Mouse (Mus musculus): ENCODE results near the gene Scnn1a. TPM values are rescaled to one million over a fixed set of nuclear protein-coding genes. Genes with fewer than 3 reads are reported as not detected.
A peak's percentile ranks its signal among the peaks of the same experiment; 100 is the strongest.

The Scnn1a gene
- polyA plus RNA-seq, 1 experiment from 2014 or later = 1.1 TPM

GRCm38 (mm10) chr6:125313546-125314230 is 6.8 kb upstream of the Scnn1a start, which contains the start of gene Ltbr:
TSS of gene Ltbr (minus strand) at chr6:125313885.
- under 1% methylated on average over 37 of the region's 46 CpGs for WGBS (ENCODE audit: insufficient replicate concordance)

GRCm38 (mm10) chr6:125314231-125314563 is 6.3 kb upstream of the Scnn1a start:
- Histone ChIP-seq H3K27me3 (ENCODE audit: insufficient read depth, low read length) (no peaks in the 10 kb centered on the region), H3K36me3 (replicated peaks; ENCODE audit: insufficient read depth, low read length) (peaks cover 6% of the 10 kb centered on the region; the same call in 1 of the 2 replicates), H3K27ac (ENCODE audit: low read depth) (peak overlapping the region; percentile 58), H3K9ac (replicated peaks) (peak overlapping the region; percentile 88), H3K9me3 (ENCODE audit: low read length) (no peaks in the 10 kb centered on the region), H3K4me3 (ENCODE audit: low read depth, low read length) (peak overlapping the region; percentile 68), H3K4me2 (ENCODE audit: low read depth, low read length) (peak overlapping the region; percentile 81), H3K4me1 (ENCODE audit: insufficient read depth) (peaks cover 14% of the 10 kb centered on the region)
- DNase-seq (no peak), ATAC-seq (no peak)
- 50% methylated on average over 7 of the region's 7 CpGs for WGBS (ENCODE audit: insufficient replicate concordance)
- TF ChIP-seq EP300 (IDR thresholded peaks at IDR 0.05; ENCODE audit: low read depth) (no peak), CTCF (IDR thresholded peaks at IDR 0.05; ENCODE audit: low read depth) (no peak)

More at GRCm38 (mm10) chr6:125313546-125314230, 6.8 kb upstream of the Scnn1a start, which contains the start of gene Ltbr:
- Histone ChIP-seq H3K4me3 (ENCODE audit: low read depth, low read length) (peak within 1 kb of the TSS; percentile 68), H3K27ac (ENCODE audit: low read depth) (peak within 1 kb of the TSS; percentile 88), H3K27me3 (ENCODE audit: insufficient read depth, low read length) (no peaks in the 10 kb centered on the region), H3K36me3 (replicated peaks; ENCODE audit: insufficient read depth, low read length) (peaks cover 8% of the 10 kb centered on the region; the same call in 1 of the 2 replicates), H3K4me2 (ENCODE audit: low read depth, low read length) (peak within 1 kb of the TSS; percentile 81), H3K4me1 (ENCODE audit: insufficient read depth) (peaks cover 16% of the 10 kb centered on the region), H3K9ac (replicated peaks) (peak within 1 kb of the TSS; percentile 88), H3K9me3 (ENCODE audit: low read length) (no peaks in the 10 kb centered on the region)
- DNase-seq (peak; percentile 94), ATAC-seq (peak; percentile 92)
- TF ChIP-seq EP300 (IDR thresholded peaks at IDR 0.05; ENCODE audit: low read depth) (no peak), CTCF (IDR thresholded peaks at IDR 0.05; ENCODE audit: low read depth) (no peak)

- TF ChIP-seq EP300 (IDR thresholded peaks at IDR 0.05; ENCODE audit: low read depth) (no peak), CTCF (IDR thresholded peaks at IDR 0.05; ENCODE audit: low read depth) (no peak)
- Histone ChIP-seq H3K27ac (ENCODE audit: low read depth) (no peak overlapping the region), H3K4me3 (ENCODE audit: low read depth, low read length) (no peak overlapping the region), H3K4me2 (ENCODE audit: low read depth, low read length) (no peak overlapping the region), H3K9me3 (ENCODE audit: low read length) (no peaks in the 10 kb centered on the region), H3K4me1 (ENCODE audit: insufficient read depth) (peaks cover 14% of the 10 kb centered on the region), H3K9ac (replicated peaks) (no peak overlapping the region), H3K27me3 (ENCODE audit: insufficient read depth, low read length) (no peaks in the 10 kb centered on the region), H3K36me3 (replicated peaks; ENCODE audit: insufficient read depth, low read length) (peaks cover 3% of the 10 kb centered on the region; the same call in 1 of the 2 replicates)
- DNase-seq (no peak), ATAC-seq (no peak)
- 59% methylated on average over 6 of the region's 6 CpGs for WGBS (ENCODE audit: insufficient replicate concordance)
Measured at GRCm38 (mm10) chr6:125314746-125315145, 5.7 kb upstream of the Scnn1a start.

DNA sequence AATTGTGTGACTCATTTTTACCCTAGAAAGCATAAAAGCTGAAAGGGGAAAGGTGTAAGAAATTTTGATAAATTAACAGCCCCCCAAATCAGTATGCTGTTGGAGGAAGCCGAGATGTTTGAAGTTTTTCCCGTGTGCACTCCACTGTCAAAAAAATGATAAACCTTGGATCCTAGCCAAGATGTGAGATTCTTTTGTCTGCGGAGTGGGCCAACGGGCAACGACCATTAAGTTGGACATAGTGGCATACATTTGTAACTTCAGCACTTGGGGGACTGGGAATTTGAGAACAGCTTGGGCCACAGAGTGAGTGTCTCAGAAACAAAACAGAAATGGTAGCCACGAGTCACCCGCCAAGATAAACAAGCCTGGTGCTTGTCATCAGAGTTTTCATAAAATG is 3.4 kb upstream of the Scnn1a start:
- no peak for DNase-seq
- H3K9me3 ChIP-seq (ENCODE audit: low read length) = no peaks in the 10 kb centered on the region
- no peak overlapping the region for H3K4me3 ChIP-seq (ENCODE audit: low read depth, low read length)
- H3K9ac ChIP-seq (replicated peaks) = no peak overlapping the region
- TF ChIP-seq CTCF (IDR thresholded peaks at IDR 0.05; ENCODE audit: low read depth) (no peak), EP300 (IDR thresholded peaks at IDR 0.05; ENCODE audit: low read depth) (no peak)
- no peak overlapping the region for H3K27ac ChIP-seq (ENCODE audit: low read depth)
- H3K4me2 ChIP-seq (ENCODE audit: low read depth, low read length) = no peak overlapping the region
- H3K36me3 ChIP-seq (replicated peaks; ENCODE audit: insufficient read depth, low read length) = no peaks in the 10 kb centered on the region
- 70% methylated on average over 7 of the region's 7 CpGs for WGBS (ENCODE audit: insufficient replicate concordance)
- peaks cover 15% of the 10 kb centered on the region for H3K4me1 ChIP-seq (ENCODE audit: insufficient read depth)
- peaks cover 16% of the 10 kb centered on the region for H3K27me3 ChIP-seq (ENCODE audit: insufficient read depth, low read length)
- ATAC-seq = no peak

- WGBS (ENCODE audit: insufficient replicate concordance) = 67% methylated on average over 15 of the region's 15 CpGs
- ATAC-seq (peak; percentile 34), DNase-seq (no peak)
- Histone ChIP-seq H3K9ac (replicated peaks) (no peak overlapping the region), H3K4me2 (ENCODE audit: low read depth, low read length) (no peak overlapping the region), H3K27ac (ENCODE audit: low read depth) (no peak overlapping the region), H3K4me1 (ENCODE audit: insufficient read depth) (peaks cover 9% of the 10 kb centered on the region), H3K9me3 (ENCODE audit: low read length) (no peaks in the 10 kb centered on the region), H3K36me3 (replicated peaks; ENCODE audit: insufficient read depth, low read length) (no peaks in the 10 kb centered on the region), H3K4me3 (ENCODE audit: low read depth, low read length) (no peak overlapping the region), H3K27me3 (ENCODE audit: insufficient read depth, low read length) (peaks cover 19% of the 10 kb centered on the region)
- no peak for TF ChIP-seq CTCF (IDR thresholded peaks at IDR 0.05; ENCODE audit: low read depth)
- no peak for TF ChIP-seq EP300 (IDR thresholded peaks at IDR 0.05; ENCODE audit: low read depth)
Measured at GRCm38 (mm10) chr6:125318981-125319918, 1.2 kb upstream of the Scnn1a start.

GRCm38 (mm10) chr6:125319919-125320296 is 551 bp upstream of the Scnn1a start:
- Histone ChIP-seq H3K36me3 (replicated peaks; ENCODE audit: insufficient read depth, low read length) (no peaks in the 10 kb centered on the region), H3K4me2 (ENCODE audit: low read depth, low read length) (no peak overlapping the region), H3K4me3 (ENCODE audit: low read depth, low read length) (no peak overlapping the region), H3K9me3 (ENCODE audit: low read length) (no peaks in the 10 kb centered on the region), H3K9ac (replicated peaks) (no peak overlapping the region), H3K27me3 (ENCODE audit: insufficient read depth, low read length) (peaks cover 19% of the 10 kb centered on the region), H3K27ac (ENCODE audit: low read depth) (no peak overlapping the region), H3K4me1 (ENCODE audit: insufficient read depth) (peaks cover 5% of the 10 kb centered on the region; the same call in 1 of the 2 replicates)
- DNase-seq (no peak), ATAC-seq (no peak)
- TF ChIP-seq EP300 (IDR thresholded peaks at IDR 0.05; ENCODE audit: low read depth) = no peak
- no peak for TF ChIP-seq CTCF (IDR thresholded peaks at IDR 0.05; ENCODE audit: low read depth)

All from liver, postnatal 0 days (tissue).